24 mouse cellular contexts compared by ENCODE assay signal in the genomic region with DNA sequence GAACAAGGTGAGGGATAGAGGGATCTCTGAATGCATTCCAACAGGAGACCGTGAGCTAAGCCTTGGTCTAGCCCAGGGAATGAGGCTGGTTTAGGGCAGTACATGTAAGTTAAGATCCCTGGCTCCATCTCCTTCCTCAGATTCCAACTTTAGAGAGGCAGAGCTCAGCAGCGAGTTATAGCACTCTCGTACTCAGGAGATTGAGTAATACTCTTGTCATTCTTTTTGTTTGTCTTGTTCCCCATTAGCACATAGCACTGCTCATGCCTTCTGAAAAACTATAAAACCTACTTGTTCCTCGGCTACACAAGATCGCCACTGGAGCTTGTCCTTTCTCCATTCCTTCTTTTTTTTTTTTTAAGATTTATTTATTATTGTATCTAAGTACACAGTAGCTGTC.
"Had no signal": no experiment of that assay in that cellular context is flagged by ENCODE, and none has a peak within 500 bp of the region (broad histone marks: within the 10 kb centered on the region; RNA-seq: fewer than 3 reads in every experiment).

No protein-coding gene starts in this region.

- H3K27ac ChIP-seq: gastrocnemius, adult 2 months; heart, embryonic 10.5 days; hindbrain, embryonic 10.5 days; hindbrain, embryonic 12.5 days; hindbrain, embryonic 14.5 days; intestine, embryonic 15.5 days; layer of hippocampus, adult 2 months; left cerebral cortex, adult 2 months; limb, embryonic 10.5 days; limb, embryonic 12.5 days had no signal

- ATAC-seq: hindbrain, embryonic 16.5 days; inflammation-experienced regulatory T-cells, adult 6 months; intestine, embryonic 15.5 days; intestine, postnatal 0 days had no signal

- H3K9me3 ChIP-seq: heart, embryonic 10.5 days; heart, embryonic 12.5 days; hindbrain, embryonic 10.5 days; hindbrain, embryonic 12.5 days; intestine, embryonic 15.5 days; limb, embryonic 10.5 days; limb, embryonic 12.5 days had no signal

- H3K9ac ChIP-seq: heart, embryonic 12.5 days; hindbrain, embryonic 12.5 days; hindbrain, embryonic 14.5 days; intestine, embryonic 15.5 days; limb, embryonic 12.5 days had no signal

- H3K4me2 ChIP-seq: heart, embryonic 12.5 days; hindbrain, embryonic 12.5 days; hindbrain, embryonic 14.5 days; intestine, embryonic 15.5 days; limb, embryonic 12.5 days had no signal

- H3K27me3 ChIP-seq: heart, embryonic 12.5 days; hindbrain, embryonic 12.5 days; intestine, embryonic 15.5 days; limb, embryonic 12.5 days had no signal

- H3K4me3 ChIP-seq: gastrocnemius, adult 2 months; heart, embryonic 10.5 days; heart, embryonic 12.5 days; hindbrain, embryonic 10.5 days; hindbrain, embryonic 12.5 days; intestine, embryonic 15.5 days; layer of hippocampus, adult 2 months; left cerebral cortex, adult 2 months; limb, embryonic 10.5 days; limb, embryonic 12.5 days had no signal

- DNase-seq: gastrocnemius, adult 2 months; gastrocnemius, postnatal 10 days; gastrocnemius, postnatal 25 days; heart, adult 18-20 months; heart, postnatal 10 days; heart, postnatal 4 days; kidney, adult 18-20 months; kidney, adult 8-10 months; kidney, postnatal 10 days; kidney, postnatal 25 days; kidney, postnatal 4 days had no signal
